Mouse (Mus musculus) CH12.LX (cell line): ENCODE measurements at regions not wholly inside any gene's neighbourhood (a gene's known extent, or its start where the extent isn't known, plus 50 kb on each side); places are given as distances from the start of the nearest gene placed in this dataset.

ENCODE experiments used
- DNase-seq: peaks from one replicate; pipeline ENCODE4 v3.0.0-alpha.2; 2013; ENCODE audit errors: extremely low read depth
- H3K27ac ChIP-seq: 2 replicates; pipeline ENCODE4 v1.5.1; 2012; ENCODE audit warnings: low read depth, mild to moderate bottlenecking, control low read depth, moderate library complexity; ENCODE audit not compliant: insufficient read depth
- H3K27me3 ChIP-seq: replicated peaks from 2 replicates; pipeline ENCODE3; 2012; ENCODE audit warnings: inconsistent platforms
- H3K36me3 ChIP-seq, 2 experiments: replicated peaks in 1 of 2; 2 replicates each; pipeline versions ENCODE3 to v1.6.1; 2012; ENCODE audit warnings: inconsistent platforms in 1 of 2, low read length in 1 of 2, mild to moderate bottlenecking in 1 of 2, mixed read lengths in 1 of 2, moderate library complexity in 1 of 2; ENCODE audit not compliant: control insufficient read depth in 1 of 2, insufficient read depth in 1 of 2
- H3K4me1 ChIP-seq, 2 experiments: 2 replicates each; pipeline ENCODE4 v1.6.1; 2012; ENCODE audit warnings: inconsistent platforms in 1 of 2, moderate library complexity in 1 of 2; ENCODE audit not compliant: insufficient read depth in 2 of 2, control insufficient read depth in 1 of 2
- H3K4me2 ChIP-seq: 2 replicates; pipeline ENCODE4 v1.6.1; 2012; ENCODE audit warnings: low read depth, mild to moderate bottlenecking, control low read depth; ENCODE audit not compliant: poor library complexity, insufficient read depth, severe bottlenecking
- H3K4me3 ChIP-seq, 3 experiments: fragments of 150-350 bp in 1 of 3; sonication (generic) in 1 of 3; replicated peaks in 1 of 3; 2 replicates each; pipeline versions ENCODE3 to v1.5.1; 2011 to 2012; ENCODE audit warnings: low read depth in 2 of 3, low read length in 2 of 3, mild to moderate bottlenecking in 2 of 3, moderate library complexity in 2 of 3, control low read depth in 1 of 3, improper control_type of control experiment in 1 of 3, inconsistent platforms in 1 of 3, mixed read lengths in 1 of 3; ENCODE audit not compliant: poor library complexity in 1 of 3
- H3K79me2 ChIP-seq: replicated peaks from 2 replicates; pipeline ENCODE4 v1.6.1; 2012; ENCODE audit warnings: mild to moderate bottlenecking, moderate library complexity; ENCODE audit not compliant: control insufficient read depth, poor library complexity, insufficient read depth, severe bottlenecking; ENCODE audit errors: extremely low read depth
- H3K9ac ChIP-seq: 2 replicates; pipeline ENCODE4 v1.6.1; 2012; ENCODE audit warnings: low read depth, mild to moderate bottlenecking, control low read depth, moderate library complexity; ENCODE audit not compliant: insufficient read depth
- H3K9me3 ChIP-seq: replicated peaks from 2 replicates; pipeline ENCODE3; 2012; ENCODE audit warnings: low read length, inconsistent platforms, mixed read lengths
- BHLHE40 ChIP-seq: IDR thresholded peaks from 2 replicates; pipeline ENCODE4 v1.6.1; 2011; ENCODE audit warnings: mild to moderate bottlenecking, low read depth, low read length, improper control_type of control experiment
- E2F4 ChIP-seq: IDR thresholded peaks from 2 replicates; pipeline ENCODE4 v1.6.1; 2011; ENCODE audit warnings: low read depth, low read length, improper control_type of control experiment; ENCODE audit not compliant: insufficient replicate concordance
- ELF1 ChIP-seq: IDR thresholded peaks from 2 replicates; pipeline ENCODE4 v1.6.1; 2014; ENCODE audit warnings: low read depth, mild to moderate bottlenecking, inconsistent platforms, low read length, improper control_type of control experiment
- EP300 ChIP-seq: IDR thresholded peaks from 2 replicates; pipeline ENCODE4 v1.6.1; 2011; ENCODE audit warnings: low read length, improper control_type of control experiment
- ETS1 ChIP-seq: conservative IDR thresholded peaks from 2 replicates; pipeline ENCODE4 v1.6.1; 2012; ENCODE audit warnings: low read depth, mild to moderate bottlenecking, inconsistent platforms, low read length, improper control_type of control experiment, moderate library complexity
- GABPA ChIP-seq: IDR thresholded peaks from 2 replicates; pipeline ENCODE4 v1.6.1; 2012; ENCODE audit warnings: low read depth, low read length, improper control_type of control experiment, inconsistent platforms; ENCODE audit not compliant: insufficient replicate concordance
- HCFC1 ChIP-seq: IDR thresholded peaks from 2 replicates; pipeline ENCODE4 v1.6.1; 2012; ENCODE audit warnings: low read depth, mild to moderate bottlenecking, inconsistent platforms, low read length, improper control_type of control experiment
- JUND ChIP-seq: conservative IDR thresholded peaks from 2 replicates; pipeline ENCODE4 v1.6.1; 2011; ENCODE audit warnings: low read depth, low read length, improper control_type of control experiment
- MEF2A ChIP-seq: IDR thresholded peaks from 2 replicates; pipeline ENCODE4 v1.6.1; 2014; ENCODE audit warnings: low read depth, mild to moderate bottlenecking, inconsistent platforms, low read length, improper control_type of control experiment, borderline replicate concordance
- MYC ChIP-seq: IDR thresholded peaks from 2 replicates; pipeline ENCODE4 v1.6.1; 2011; ENCODE audit warnings: low read depth, mild to moderate bottlenecking, improper control_type of control experiment, low read length
- PAX5 ChIP-seq: IDR thresholded peaks from 2 replicates; pipeline ENCODE4 v1.6.1; 2012; ENCODE audit warnings: low read length, inconsistent platforms, mixed read lengths
- POLR2A ChIP-seq: IDR thresholded peaks from 2 replicates; pipeline ENCODE4 v1.6.1; 2011; ENCODE audit warnings: low read depth, mild to moderate bottlenecking, improper control_type of control experiment, low read length
- RAD21 ChIP-seq: IDR thresholded peaks from 2 replicates; pipeline ENCODE4 v1.6.1; 2011; ENCODE audit warnings: low read depth, mild to moderate bottlenecking, low read length, improper control_type of control experiment, moderate library complexity
- SIN3A ChIP-seq: IDR thresholded peaks from 2 replicates; pipeline ENCODE4 v1.6.1; 2012; ENCODE audit warnings: low read length, improper control_type of control experiment, inconsistent platforms
- SMC3 ChIP-seq: IDR thresholded peaks from 2 replicates; pipeline ENCODE4 v1.6.1; 2011; ENCODE audit warnings: low read depth, low read length, improper control_type of control experiment
- TBP ChIP-seq: conservative IDR thresholded peaks from 2 replicates; pipeline ENCODE4 v1.6.1; 2011; ENCODE audit warnings: low read depth, low read length, improper control_type of control experiment
- TCF12 ChIP-seq: IDR thresholded peaks from 2 replicates; pipeline ENCODE4 v1.6.1; 2014; ENCODE audit warnings: low read depth, mild to moderate bottlenecking, inconsistent platforms, low read length, improper control_type of control experiment
- UBTF ChIP-seq: IDR thresholded peaks from 2 replicates; pipeline ENCODE4 v1.6.1; 2012; ENCODE audit warnings: low read depth, mild to moderate bottlenecking, inconsistent platforms, low read length, improper control_type of control experiment, moderate library complexity
- USF1 ChIP-seq: IDR thresholded peaks from 2 replicates; pipeline ENCODE4 v1.6.1; 2014; ENCODE audit warnings: low read depth, mild to moderate bottlenecking, inconsistent platforms, low read length, improper control_type of control experiment
- USF2 ChIP-seq: conservative IDR thresholded peaks from 2 replicates; pipeline ENCODE4 v1.6.1; 2011; ENCODE audit warnings: low read depth, low read length, improper control_type of control experiment
- ZC3H11A ChIP-seq: IDR thresholded peaks from 2 replicates; pipeline ENCODE4 v1.6.1; 2012; ENCODE audit warnings: low read depth, mild to moderate bottlenecking, inconsistent platforms, low read length, improper control_type of control experiment
- ZMIZ1 ChIP-seq: IDR thresholded peaks from 2 replicates; pipeline ENCODE4 v1.6.1; 2012; ENCODE audit warnings: low read depth, mild to moderate bottlenecking, inconsistent platforms, low read length, improper control_type of control experiment
- ZNF384 ChIP-seq: IDR thresholded peaks from 2 replicates; pipeline ENCODE4 v1.6.1; 2012; ENCODE audit warnings: low read depth, low read length, improper control_type of control experiment, inconsistent platforms
- dilution Hi-C: fragments of 300-500 bp; cut with MboI; formaldehyde crosslinking; loops from 2 replicates; pipeline ENCODE4 v1.14.3; 2020; ENCODE audit warnings: low sequenced_read_pairs; ENCODE audit not compliant: extremely low pct_unique_long_range_greater_than_20kb, extremely low pct_ligation_motif_present
- in situ Hi-C: fragments of 300-500 bp; cut with MboI; formaldehyde crosslinking; loops from 3 replicates; pipeline ENCODE4 v1.14.3; 2019; ENCODE audit warnings: low sequenced_read_pairs, low pct_ligation_motif_present, low pct_unique_long_range_greater_than_20kb, mixed read lengths

DNA sequence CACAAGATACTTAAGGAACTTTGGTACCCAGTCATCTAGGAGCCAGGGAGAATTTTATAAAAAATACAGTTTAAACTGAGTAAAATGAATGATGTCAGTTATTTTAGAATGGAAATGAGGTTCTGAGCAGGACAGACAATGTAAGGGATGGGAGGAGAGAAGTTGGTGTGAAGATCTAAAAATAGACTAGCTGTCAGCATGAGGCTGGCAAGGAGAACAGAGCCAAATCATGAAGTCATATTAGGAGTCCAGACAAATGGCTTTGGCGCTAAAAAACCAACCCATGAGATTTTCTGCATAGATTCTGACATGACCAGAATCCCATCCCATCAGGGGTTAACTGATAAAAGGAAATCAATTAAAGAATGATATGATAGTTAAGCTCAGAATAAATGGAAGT, 65.5 kb upstream of the Itprid2 start:
- Histone ChIP-seq H3K79me2 (no peaks in the 10 kb centered on the region), H3K27ac (no peak overlapping the region), H3K4me3 (no peak overlapping the region), H3K27me3 (no peaks in the 10 kb centered on the region), H3K36me3 (no peaks in the 10 kb centered on the region), H3K4me2 (no peak overlapping the region), H3K9ac (no peak overlapping the region), H3K4me1 (no peaks in the 10 kb centered on the region), H3K9me3 (no peaks in the 10 kb centered on the region)
- TF ChIP-seq PAX5 (no peak), SIN3A (no peak), SMC3 (no peak), TCF12 (no peak), ETS1 (no peak), TBP (no peak), ELF1 (no peak), GABPA (no peak), POLR2A (no peak), MEF2A (no peak)
- DNase-seq = no peak
- in situ Hi-C loops = no loop called here
- dilution Hi-C loops = no loop called here

DNA sequence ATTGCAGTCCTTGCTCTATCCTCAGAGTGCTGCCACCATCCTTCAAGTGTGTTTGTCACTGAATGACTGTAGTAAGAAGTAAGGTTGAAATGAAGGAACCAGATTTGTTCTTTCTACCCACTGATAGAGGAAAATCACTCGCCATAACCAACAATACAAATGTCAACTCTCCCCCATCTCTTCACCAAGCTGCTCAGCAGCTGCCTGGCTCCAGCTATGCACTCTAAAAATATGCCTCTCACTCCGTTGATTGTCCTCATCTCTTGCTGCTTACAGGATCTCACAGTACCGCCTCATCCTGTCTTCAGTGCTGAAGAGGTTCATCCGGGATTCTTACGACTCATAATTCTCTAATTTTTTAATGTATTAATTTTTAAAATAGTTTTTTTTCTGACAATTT, 63.2 kb upstream of the Itprid2 start:
- no peak for DNase-seq
- H3K4me1 ChIP-seq = no peaks in the 10 kb centered on the region
- no peak overlapping the region for H3K4me3 ChIP-seq
- H3K36me3 ChIP-seq = no peaks in the 10 kb centered on the region
- dilution Hi-C loops = no loop called here
- H3K4me2 ChIP-seq = no peak overlapping the region
- no peak overlapping the region for H3K27ac ChIP-seq
- no peak overlapping the region for H3K9ac ChIP-seq
- in situ Hi-C loops = no loop called here
- no peaks in the 10 kb centered on the region for H3K9me3 ChIP-seq
- H3K79me2 ChIP-seq = no peaks in the 10 kb centered on the region
- H3K27me3 ChIP-seq = no peaks in the 10 kb centered on the region
- TF ChIP-seq ETS1 (no peak), ZC3H11A (no peak), JUND (no peak), UBTF (no peak), MYC (no peak), HCFC1 (no peak), ZNF384 (no peak), EP300 (no peak), MEF2A (no peak), ELF1 (no peak), PAX5 (no peak), ZMIZ1 (no peak), USF2 (no peak), E2F4 (no peak), RAD21 (no peak), BHLHE40 (no peak), USF1 (no peak), SMC3 (no peak)
